Mouse (Mus musculus) stomach, embryonic 14.5 days (tissue): ENCODE data around the gene Dnaja3. TPM values are rescaled to one million over a fixed set of nuclear protein-coding genes. Genes with fewer than 3 reads are reported as not detected.
A peak's percentile ranks its signal among the peaks of the same experiment; 100 is the strongest.

ENCODE experiments used
- ATAC-seq: fragments of 200-750 bp; cut with Nextera tagmentation; 2 replicates; pipeline ENCODE4 v1.8.0; 2017; ENCODE audit warnings: low read depth, moderate TSS enrichment; ENCODE audit not compliant: insufficient number of reproducible peaks, insufficient read depth, low FRiP score
- H3K27ac ChIP-seq: fragments of 300-500 bp; sonication (generic); 2 replicates; pipeline ENCODE4 v1.5.1; 2014; ENCODE audit warnings: mild to moderate bottlenecking, low read length, moderate library complexity, mixed read lengths
- H3K27me3 ChIP-seq: fragments of 300-500 bp; sonication (generic); 2 replicates; pipeline ENCODE4 v1.6.1; 2014; ENCODE audit warnings: low read length, control low read depth, mixed read lengths; ENCODE audit not compliant: control insufficient read depth, insufficient read depth
- H3K36me3 ChIP-seq: fragments of 300-500 bp; sonication (generic); 2 replicates; pipeline ENCODE4 v1.6.1; 2014; ENCODE audit warnings: mild to moderate bottlenecking, control low read depth, low read length, moderate library complexity, mixed read lengths; ENCODE audit not compliant: control insufficient read depth, insufficient read depth
- H3K4me1 ChIP-seq: fragments of 300-500 bp; sonication (generic); 2 replicates; pipeline ENCODE4 v1.6.1; 2014; ENCODE audit warnings: low read length, control low read depth, mixed read lengths; ENCODE audit not compliant: control insufficient read depth, insufficient read depth
- H3K4me2 ChIP-seq: fragments of 300-500 bp; sonication (generic); replicated peaks from 2 replicates; pipeline ENCODE4 v1.6.1; 2014; ENCODE audit warnings: low read depth, low read length, control low read depth
- H3K4me3 ChIP-seq: fragments of 300-500 bp; sonication (generic); 2 replicates; pipeline ENCODE4 v1.5.1; 2014; ENCODE audit warnings: low read depth, low read length, control low read depth
- H3K9ac ChIP-seq: fragments of 300-500 bp; sonication (generic); replicated peaks from 2 replicates; pipeline ENCODE4 v1.6.1; 2014; ENCODE audit warnings: low read depth, mild to moderate bottlenecking, control low read depth, low read length, moderate library complexity, mixed read lengths
- H3K9me3 ChIP-seq: fragments of 300-500 bp; sonication (generic); 2 replicates; pipeline ENCODE4 v1.6.1; 2016; ENCODE audit warnings: low read depth, low read length, control low read depth; ENCODE audit not compliant: control insufficient read depth
- WGBS: fragments of 180-500 bp; shearing (Covaris S2); extraction: QIAGEN DNeasy Blood & Tissue Kit; methylation state at CpG from one replicate; pipeline ENCODE4 v1.1.7; 2014; 5-methylcytosine and 5-hydroxymethylcytosine counted together
- polyA plus RNA-seq: library from polyadenylated mRNA; unstranded; fragments of >200 nt; fragmentation: Nextera tagmentation; extraction: Ambion mirVana; gene quantifications from 2 replicates; pipeline ENCODE4 v1.2.1, GENCODE M21; 2014

Gene Dnaja3
- polyA plus RNA-seq, 1 experiment from 2014 or later, result 57.8 TPM

DNA sequence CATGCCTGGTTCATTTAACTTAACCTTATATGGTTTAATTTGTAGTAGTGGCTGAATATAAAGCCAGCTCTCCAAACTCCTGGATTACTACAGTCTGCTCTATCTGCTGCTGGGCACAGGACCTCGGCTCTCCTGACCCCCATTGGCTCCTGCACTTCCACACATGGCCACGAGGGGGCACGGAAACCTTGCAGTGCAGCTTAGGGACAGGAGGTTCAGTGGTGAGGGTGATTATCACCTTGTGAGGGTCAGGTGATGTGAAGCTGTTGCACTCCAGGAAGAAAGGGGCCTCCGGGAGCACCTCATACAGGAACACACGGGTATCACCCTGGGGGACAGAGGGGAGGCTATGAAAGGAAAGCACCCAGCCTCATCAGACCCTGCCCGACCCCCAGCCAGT lies 9.8 kb upstream of the Dnaja3 start:
- Histone ChIP-seq H3K9ac (no peak overlapping the region), H3K36me3 (peaks cover 9% of the 10 kb centered on the region), H3K4me2 (no peak overlapping the region), H3K4me3 (no peak overlapping the region), H3K4me1 (no peaks in the 10 kb centered on the region), H3K27ac (no peak overlapping the region), H3K9me3 (no peaks in the 10 kb centered on the region), H3K27me3 (no peaks in the 10 kb centered on the region)
- peak; percentile 35 for ATAC-seq
- WGBS, result 20% methylated on average over 6 of the region's 6 CpGs

- Histone ChIP-seq H3K4me2 (no peak overlapping the region), H3K9me3 (no peaks in the 10 kb centered on the region), H3K27me3 (no peaks in the 10 kb centered on the region), H3K4me1 (no peaks in the 10 kb centered on the region), H3K36me3 (peaks cover 9% of the 10 kb centered on the region), H3K4me3 (no peak overlapping the region), H3K27ac (no peak overlapping the region), H3K9ac (no peak overlapping the region)
- ATAC-seq, result peak; percentile 62; the same call in 1 of the 2 replicates
- WGBS, result 39% methylated on average over 7 of the region's 7 CpGs
Observed at GRCm38 (mm10) chr16:4632050-4632449, 7.7 kb upstream of the Dnaja3 start.

DNA sequence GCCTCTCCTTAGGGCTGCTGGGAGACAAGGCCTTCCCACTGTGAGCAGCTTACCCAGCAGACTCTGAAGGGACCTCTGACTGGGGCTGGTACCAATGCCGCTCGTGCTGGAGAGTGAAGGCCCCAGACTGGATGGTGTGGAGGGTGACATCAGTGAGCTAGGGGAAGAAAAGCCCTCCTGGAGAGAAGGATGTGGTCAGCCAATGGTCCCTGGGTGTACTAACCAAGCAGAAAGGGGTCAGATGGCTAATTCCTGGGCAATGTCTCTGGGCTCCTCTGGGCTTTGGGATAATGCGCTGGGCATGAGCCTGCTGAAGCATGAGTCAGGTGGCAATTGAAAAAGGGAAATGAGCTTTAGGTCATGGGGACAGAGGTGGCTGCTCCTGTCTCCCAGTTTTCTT lies 6.1 kb upstream of the Dnaja3 start:
- ATAC-seq, result no peak
- no peaks in the 10 kb centered on the region for H3K27me3 ChIP-seq
- WGBS, result 97% methylated on average over 3 of the region's 3 CpGs
- no peaks in the 10 kb centered on the region for H3K9me3 ChIP-seq
- H3K4me2 ChIP-seq, result no peak overlapping the region
- H3K27ac ChIP-seq, result no peak overlapping the region
- H3K9ac ChIP-seq, result no peak overlapping the region
- H3K4me1 ChIP-seq, result no peaks in the 10 kb centered on the region
- no peak overlapping the region for H3K4me3 ChIP-seq
- H3K36me3 ChIP-seq, result peaks cover 6% of the 10 kb centered on the region

- 87% methylated on average over 9 of the region's 9 CpGs for WGBS
- peaks cover 6% of the 10 kb centered on the region for H3K36me3 ChIP-seq
Observed at GRCm38 (mm10) chr16:4634681-4635080, 5.1 kb upstream of the Dnaja3 start.

GRCm38 (mm10) chr16:4635760-4636159 lies 4.0 kb upstream of the Dnaja3 start:
- Histone ChIP-seq H3K9ac (no peak overlapping the region), H3K9me3 (no peaks in the 10 kb centered on the region), H3K4me1 (0 out of 2 replicates have a peak, but pooled peaks cover 3% of the 10 kb centered on the region), H3K4me3 (no peak overlapping the region), H3K36me3 (peaks cover 6% of the 10 kb centered on the region), H3K4me2 (no peak overlapping the region), H3K27me3 (no peaks in the 10 kb centered on the region), H3K27ac (no peak overlapping the region)
- WGBS, result 75% methylated on average over 4 of the region's 4 CpGs
- no peak for ATAC-seq

More at GRCm38 (mm10) chr16:4634681-4635080, 5.1 kb upstream of the Dnaja3 start:
- H3K9ac ChIP-seq, result no peak overlapping the region
- no peaks in the 10 kb centered on the region for H3K9me3 ChIP-seq
- H3K4me1 ChIP-seq, result 0 out of 2 replicates have a peak, but pooled peaks cover 3% of the 10 kb centered on the region
- ATAC-seq, result no peak
- no peak overlapping the region for H3K27ac ChIP-seq
- H3K4me3 ChIP-seq, result no peak overlapping the region
- H3K27me3 ChIP-seq, result no peaks in the 10 kb centered on the region
- H3K4me2 ChIP-seq, result no peak overlapping the region

GRCm38 (mm10) chr16:4638891-4639390 lies 848 bp upstream of the Dnaja3 start:
- 86% methylated on average over 3 of the region's 3 CpGs for WGBS
- no peak overlapping the region for H3K27ac ChIP-seq
- no peak for ATAC-seq

DNA sequence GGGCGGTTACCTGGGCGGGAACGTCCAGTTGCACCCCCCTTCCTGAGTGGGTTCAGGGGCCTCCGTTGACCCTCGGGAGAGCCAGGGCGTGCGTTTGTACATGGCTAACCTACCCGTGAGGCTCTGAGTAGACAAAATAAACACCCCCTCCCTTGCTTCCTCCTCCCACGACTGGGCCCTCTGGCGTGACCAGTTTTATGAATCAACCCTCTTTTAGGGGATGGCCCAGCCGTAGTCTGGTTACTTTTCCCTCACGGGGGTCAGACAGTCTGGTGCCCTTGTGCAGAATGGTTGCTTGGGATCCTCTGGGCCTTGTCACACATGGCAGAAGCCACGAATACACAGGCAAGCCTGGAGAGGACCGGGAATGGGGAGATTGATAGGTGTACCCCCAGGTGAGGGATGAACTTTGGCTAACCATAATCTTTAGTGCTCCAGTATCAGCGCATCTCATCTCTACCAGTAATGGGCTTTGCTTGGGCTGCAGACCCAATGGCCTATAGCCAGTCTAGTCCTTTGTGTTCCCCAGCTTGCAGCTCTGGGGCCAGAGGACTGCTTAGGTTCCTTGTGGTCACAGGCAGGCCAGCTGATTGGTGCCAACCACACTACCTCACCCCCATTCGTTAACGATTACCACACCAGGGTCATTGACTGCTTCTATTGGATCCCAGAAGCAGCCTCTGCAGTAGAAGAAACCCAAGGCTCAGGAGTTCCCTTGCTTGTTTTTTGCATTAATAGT lies 647 bp downstream of the Dnaja3 start:
- Histone ChIP-seq H3K4me2 (peak overlapping the region; percentile 52), H3K9me3 (no peaks in the 10 kb centered on the region), H3K27me3 (no peaks in the 10 kb centered on the region), H3K9ac (peak overlapping the region; percentile 82), H3K36me3 (no peaks in the 10 kb centered on the region; the same call in 1 of the 2 replicates), H3K4me3 (peak overlapping the region; percentile 72), H3K4me1 (peaks cover 38% of the 10 kb centered on the region), H3K27ac (peak overlapping the region; percentile 93)
- WGBS, result 1% methylated on average over 17 of the region's 17 CpGs
- ATAC-seq, result peak; percentile 24

More at GRCm38 (mm10) chr16:4638891-4639390, 848 bp upstream of the Dnaja3 start:
- Histone ChIP-seq H3K4me1 (peaks cover 32% of the 10 kb centered on the region), H3K9ac (no peak overlapping the region), H3K4me3 (no peak overlapping the region), H3K27me3 (no peaks in the 10 kb centered on the region), H3K4me2 (no peak overlapping the region), H3K9me3 (no peaks in the 10 kb centered on the region), H3K36me3 (no peaks in the 10 kb centered on the region; the same call in 1 of the 2 replicates)

GRCm38 (mm10) chr16:4641119-4641838 lies 1.5 kb downstream of the Dnaja3 start:
- peak overlapping the region; percentile 72 for H3K4me3 ChIP-seq
- H3K36me3 ChIP-seq, result no peaks in the 10 kb centered on the region; the same call in 1 of the 2 replicates
- H3K9me3 ChIP-seq, result no peaks in the 10 kb centered on the region
- 21% methylated on average over 3 of the region's 3 CpGs for WGBS
- no peak for ATAC-seq
- H3K4me1 ChIP-seq, result peaks cover 38% of the 10 kb centered on the region
- H3K27ac ChIP-seq, result peak overlapping the region; percentile 93; the same call in 1 of the 2 replicates
- H3K4me2 ChIP-seq, result peak overlapping the region; percentile 52
- H3K27me3 ChIP-seq, result no peaks in the 10 kb centered on the region
- H3K9ac ChIP-seq, result no peak overlapping the region
